Mouse (Mus musculus): ENCODE data around the gene Cd200r1.

- no peak for TF ChIP-seq CTCF (IDR thresholded peaks at IDR 0.05; ENCODE audit: control insufficient read depth, insufficient read depth, insufficient read length)
- TF ChIP-seq MYOG (IDR thresholded peaks at IDR 0.05; ENCODE audit: control insufficient read depth, extremely low read depth, insufficient read length), result no peak
- TF ChIP-seq USF1 (IDR thresholded peaks at IDR 0.05; ENCODE audit: low read depth), result no peak
- TF ChIP-seq FOSL1 (IDR thresholded peaks at IDR 0.05; ENCODE audit: insufficient read depth, low read length, poor library complexity, severe bottlenecking), result no peak
- TF ChIP-seq CEBPB (IDR thresholded peaks at IDR 0.05; ENCODE audit: low read depth), result no peak
- TF ChIP-seq MAX (IDR thresholded peaks at IDR 0.05), result no peak
- TF ChIP-seq MYOD1 (IDR thresholded peaks at IDR 0.05; ENCODE audit: control insufficient read depth, insufficient read length, low read depth), result no peak
Observed at GRCm38 (mm10) chr16:44811544-44811943, 46.0 kb downstream of the Cd200r1 start, which contains the start of gene Cd200r4.

Measured in C2C12 (cell line).